Mouse (Mus musculus) regulatory T cell (primary cell): ENCODE results near the gene Rasal1.

ENCODE experiments used
- in situ Hi-C: fragments of 300-600 bp; cut with MboI, MseI; formaldehyde crosslinking; loops from one replicate; pipeline ENCODE4 v1.15.1; 2025; ENCODE audit warnings: high pct_unique_total_duplicates

Gene Rasal1

GRCm38 (mm10) chr5:120692034-120692433 lies 43.4 kb downstream of the Rasal1 start:
- in situ Hi-C loops = no loop called here

- in situ Hi-C loops = no loop called here
Observed at GRCm38 (mm10) chr5:120693931-120694694, 45.5 kb downstream of the Rasal1 start.

- in situ Hi-C loops = no loop called here
Observed at GRCm38 (mm10) chr5:120694695-120695074, 46.1 kb downstream of the Rasal1 start.

- in situ Hi-C loops = no loop called here
Observed at GRCm38 (mm10) chr5:120696057-120696743, 47.6 kb downstream of the Rasal1 start.

GRCm38 (mm10) chr5:120696865-120697264 lies 48.3 kb downstream of the Rasal1 start:
- in situ Hi-C loops = no loop called here

- in situ Hi-C loops = no loop called here
Observed at GRCm38 (mm10) chr5:120698181-120698580, 49.6 kb downstream of the Rasal1 start.

GRCm38 (mm10) chr5:120698801-120699391 lies 50.3 kb downstream of the Rasal1 start:
- in situ Hi-C loops = no loop called here

GRCm38 (mm10) chr5:120700996-120701790 lies 52.6 kb downstream of the Rasal1 start:
- in situ Hi-C loops = no loop called here

GRCm38 (mm10) chr5:120702421-120702820 lies 53.8 kb downstream of the Rasal1 start:
- in situ Hi-C loops = no loop called here

GRCm38 (mm10) chr5:120702969-120703368 lies 54.4 kb downstream of the Rasal1 start:
- in situ Hi-C loops = no loop called here

GRCm38 (mm10) chr5:120703660-120704059 lies 55.0 kb downstream of the Rasal1 start:
- in situ Hi-C loops = no loop called here

GRCm38 (mm10) chr5:120704421-120704820 lies 55.8 kb downstream of the Rasal1 start:
- in situ Hi-C loops = no loop called here

- in situ Hi-C loops = no loop called here
Observed at GRCm38 (mm10) chr5:120706541-120706940, 57.9 kb downstream of the Rasal1 start.

GRCm38 (mm10) chr5:120706976-120707375 lies 58.4 kb downstream of the Rasal1 start:
- in situ Hi-C loops = no loop called here

GRCm38 (mm10) chr5:120710161-120710825 lies 61.7 kb downstream of the Rasal1 start:
- in situ Hi-C loops = loop anchor here (5.0 to 10.0 kb wide), 2 partner anchors 88 to 195 kb away; partner anchors contain the start of gene Slc8b1

- in situ Hi-C loops = loop anchor here (5.0 to 10.0 kb wide), 2 partner anchors 89 to 196 kb away; partner anchors contain the start of gene Slc8b1
Observed at GRCm38 (mm10) chr5:120710826-120711248, 62.2 kb downstream of the Rasal1 start.

GRCm38 (mm10) chr5:120711416-120711815 lies 62.8 kb downstream of the Rasal1 start:
- in situ Hi-C loops = loop anchor here (5.0 to 10.0 kb wide), 2 partner anchors 89 to 197 kb away; partner anchors contain the start of gene Slc8b1

GRCm38 (mm10) chr5:120711827-120712226 lies 63.2 kb downstream of the Rasal1 start, which contains the start of gene Dtx1:
Dtx1 (minus strand) TSS chr5:120711927.
- in situ Hi-C loops = loop anchor here (5.0 to 10.0 kb wide), 2 partner anchors 90 to 197 kb away; partner anchors contain the start of gene Slc8b1

- in situ Hi-C loops = loop anchor here (5.0 to 10.0 kb wide), 2 partner anchors 90 to 198 kb away; partner anchors contain the start of gene Slc8b1
Observed at GRCm38 (mm10) chr5:120712721-120713120, 64.1 kb downstream of the Rasal1 start.

GRCm38 (mm10) chr5:120714314-120714713 lies 65.7 kb downstream of the Rasal1 start:
- in situ Hi-C loops = loop anchor here (5.0 to 10.0 kb wide), 2 partner anchors 92 to 200 kb away; partner anchors contain the start of gene Slc8b1
